Mouse (Mus musculus): ENCODE measurements around the gene Lsmem1.

Lsmem1 gene

GRCm38 (mm10) chr12:40199302-40199701, at the start of gene Lsmem1:
Gene Lsmem1, minus strand, starts transcription at chr12:40199490.
- DNase-seq (ENCODE audit: low spot score) = peak; percentile 22

- DNase-seq (ENCODE audit: low spot score) = no peak
Observed at GRCm38 (mm10) chr12:40248454-40249180, 49.3 kb upstream of the Lsmem1 start, which contains the start of gene Ifrd1. Gene Ifrd1, minus strand, starts transcription at chr12:40248504.

GRCm38 (mm10) chr12:40247976-40248375, 48.7 kb upstream of the Lsmem1 start:
- DNase-seq (ENCODE audit: low spot score) = peak; percentile 80

GRCm38 (mm10) chr12:40247384-40247783, 48.1 kb upstream of the Lsmem1 start:
- no peak for DNase-seq (ENCODE audit: low spot score)

- DNase-seq (ENCODE audit: low spot score) = peak; percentile 92
Observed at GRCm38 (mm10) chr12:40245434-40245970, 46.2 kb upstream of the Lsmem1 start.

- DNase-seq (ENCODE audit: low spot score) = no peak
Observed at GRCm38 (mm10) chr12:40244926-40245325, 45.6 kb upstream of the Lsmem1 start.

- DNase-seq (ENCODE audit: low spot score) = peak; percentile 61
Observed at GRCm38 (mm10) chr12:40243821-40244221, 44.5 kb upstream of the Lsmem1 start.

- DNase-seq (ENCODE audit: low spot score) = no peak
Observed at GRCm38 (mm10) chr12:40243241-40243640, 44.0 kb upstream of the Lsmem1 start.

GRCm38 (mm10) chr12:40239161-40239560, 39.9 kb upstream of the Lsmem1 start:
- DNase-seq (ENCODE audit: low spot score) = no peak

- no peak for DNase-seq (ENCODE audit: low spot score)
Observed at GRCm38 (mm10) chr12:40232231-40232630, 32.9 kb upstream of the Lsmem1 start.

GRCm38 (mm10) chr12:40231632-40232031, 32.3 kb upstream of the Lsmem1 start:
- DNase-seq (ENCODE audit: low spot score) = no peak

- DNase-seq (ENCODE audit: low spot score) = no peak
Observed at GRCm38 (mm10) chr12:40224171-40224880, 25.0 kb upstream of the Lsmem1 start.

GRCm38 (mm10) chr12:40223676-40224075, 24.4 kb upstream of the Lsmem1 start:
- no peak for DNase-seq (ENCODE audit: low spot score)

- peak; percentile 99 for DNase-seq (ENCODE audit: low spot score)
Observed at GRCm38 (mm10) chr12:40223082-40223619, 23.9 kb upstream of the Lsmem1 start.

GRCm38 (mm10) chr12:40222251-40223081, 23.2 kb upstream of the Lsmem1 start:
- DNase-seq (ENCODE audit: low spot score) = peak; percentile 96

- DNase-seq (ENCODE audit: low spot score) = peak; percentile 55
Observed at GRCm38 (mm10) chr12:40221611-40222010, 22.3 kb upstream of the Lsmem1 start.

- DNase-seq (ENCODE audit: low spot score) = no peak
Observed at GRCm38 (mm10) chr12:40220896-40221295, 21.6 kb upstream of the Lsmem1 start.

GRCm38 (mm10) chr12:40220001-40220570, 20.8 kb upstream of the Lsmem1 start:
- DNase-seq (ENCODE audit: low spot score) = peak; percentile 88

- DNase-seq (ENCODE audit: low spot score) = no peak
Observed at GRCm38 (mm10) chr12:40218430-40218945, 19.2 kb upstream of the Lsmem1 start.

- no peak for DNase-seq (ENCODE audit: low spot score)
Observed at GRCm38 (mm10) chr12:40217776-40218175, 18.5 kb upstream of the Lsmem1 start.
